In genomic region chr4:150236521-150237481, GRCm38 (mm10) we compare ENCODE assay signal across 8 mouse cellular contexts. TPM values are rescaled to one million over a fixed set of nuclear protein-coding genes. Genes with fewer than 3 reads are reported as not detected.
DNase-seq lines count a peak whose midpoint lies in the region; ATAC-seq and TF ChIP-seq lines count a peak whose summit lies in the region.

Eno1 (plus strand) TSS chr4:150236721.

- peak; percentile 97 for ATAC-seq in forebrain, embryonic 12.5 days (ENCODE audit: low FRiP score)
- ATAC-seq in heart, postnatal 0 days (ENCODE audit: insufficient read depth, low read depth): peak; percentile 96
- ATAC-seq in liver, embryonic 16.5 days (ENCODE audit: low read depth): peak; percentile 94
- ATAC-seq in neural tube, embryonic 13.5 days (ENCODE audit: low read depth): peak; percentile 97

- DNase-seq in CH12.LX (ENCODE audit: extremely low read depth): peak; percentile 96
- DNase-seq in c-Kit-positive CD71-positive TER-119-negative erythroid progenitor cells, embryonic 14.5 days (ENCODE audit: low read depth): peak; percentile 95
- peak; percentile 96 for DNase-seq in heart, postnatal 0 days (ENCODE audit: low spot score)
- peak; percentile 99 for DNase-seq in kidney, postnatal 4 days
- peak; percentile 99 for DNase-seq in testis, postnatal 10 days (ENCODE audit: low spot score)

- dilution Hi-C loops in CH12.LX (cut with MboI; ENCODE audit: extremely low pct_ligation_motif_present, extremely low pct_unique_long_range_greater_than_20kb, low sequenced_read_pairs): no loop called here

- no peaks in the 10 kb centered on the region for H3K9me3 ChIP-seq in CH12.LX (replicated peaks; ENCODE audit: low read length)
- H3K9me3 ChIP-seq in forebrain, embryonic 12.5 days: no peaks in the 10 kb centered on the region
- H3K9me3 ChIP-seq in heart, postnatal 0 days (replicated peaks; ENCODE audit: control insufficient read depth, low read length): no peaks in the 10 kb centered on the region
- H3K9me3 ChIP-seq in liver, embryonic 16.5 days (replicated peaks; ENCODE audit: control insufficient read depth, low read length): no peaks in the 10 kb centered on the region
- no peaks in the 10 kb centered on the region for H3K9me3 ChIP-seq in neural tube, embryonic 13.5 days

- peaks cover 5 to 43% of the 10 kb centered on the region in 2 experiments for H3K4me1 ChIP-seq in CH12.LX (ENCODE audit: control insufficient read depth in 1 of 2, insufficient read depth in 2 of 2)
- H3K4me1 ChIP-seq in forebrain, embryonic 12.5 days: peaks cover 51% of the 10 kb centered on the region
- peaks cover 50% of the 10 kb centered on the region for H3K4me1 ChIP-seq in heart, postnatal 0 days (ENCODE audit: control insufficient read depth, insufficient read depth)
- H3K4me1 ChIP-seq in liver, embryonic 16.5 days (ENCODE audit: control insufficient read depth, low read depth, low read length): peaks cover 50% of the 10 kb centered on the region
- peaks cover 57% of the 10 kb centered on the region for H3K4me1 ChIP-seq in neural tube, embryonic 13.5 days (replicated peaks)

- H3K9ac ChIP-seq in CH12.LX (ENCODE audit: insufficient read depth, low read depth): peak within 1 kb of the TSS; percentile 93
- H3K9ac ChIP-seq in forebrain, embryonic 12.5 days: peak within 1 kb of the TSS; percentile 87
- peak within 1 kb of the TSS; percentile 86 for H3K9ac ChIP-seq in heart, postnatal 0 days (replicated peaks; ENCODE audit: low read depth, low read length)
- H3K9ac ChIP-seq in liver, embryonic 16.5 days (ENCODE audit: low read depth, low read length): peak within 1 kb of the TSS; percentile 88
- peak within 1 kb of the TSS; percentile 97 for H3K9ac ChIP-seq in neural tube, embryonic 13.5 days

- peak; percentile 82 for TF ChIP-seq POLR2A in CH12.LX (IDR thresholded peaks at IDR 0.05; ENCODE audit: low read depth, low read length)

- TF ChIP-seq EP300 in CH12.LX (IDR thresholded peaks at IDR 0.05; ENCODE audit: low read length): no peak
- TF ChIP-seq EP300 in heart, postnatal 0 days (IDR thresholded peaks at IDR 0.05; ENCODE audit: low read depth): peak; percentile 75

- no peaks in the 10 kb centered on the region for H3K27me3 ChIP-seq in CH12.LX (replicated peaks)
- peaks cover 6% of the 10 kb centered on the region; the same call in 1 of the 2 replicates for H3K27me3 ChIP-seq in forebrain, embryonic 12.5 days
- H3K27me3 ChIP-seq in heart, postnatal 0 days (ENCODE audit: control insufficient read depth, insufficient read depth, low read length): no peaks in the 10 kb centered on the region
- no peaks in the 10 kb centered on the region for H3K27me3 ChIP-seq in liver, embryonic 16.5 days (ENCODE audit: control insufficient read depth, insufficient read depth, low read depth, low read length)
- H3K27me3 ChIP-seq in neural tube, embryonic 13.5 days: no peaks in the 10 kb centered on the region

- under 1% methylated on average over 77 of the region's 78 CpGs for WGBS in forebrain, embryonic 12.5 days
- under 1% methylated on average over 73 of the region's 78 CpGs for WGBS in heart, postnatal 0 days
- WGBS in liver, embryonic 16.5 days (ENCODE audit: insufficient replicate concordance): under 1% methylated on average over 71 of the region's 78 CpGs
- under 1% methylated on average over 71 of the region's 78 CpGs for WGBS in neural tube, embryonic 13.5 days

- H3K36me3 ChIP-seq in CH12.LX (replicated peaks in 1 of 2; ENCODE audit: control insufficient read depth in 1 of 2, insufficient read depth in 1 of 2, low read length in 1 of 2): peaks cover 13 to 29% of the 10 kb centered on the region in 2 experiments
- H3K36me3 ChIP-seq in forebrain, embryonic 12.5 days (replicated peaks): peaks cover 14% of the 10 kb centered on the region
- peaks cover 21% of the 10 kb centered on the region for H3K36me3 ChIP-seq in heart, postnatal 0 days (replicated peaks; ENCODE audit: control insufficient read depth, insufficient read depth, low read length)
- peaks cover 14% of the 10 kb centered on the region for H3K36me3 ChIP-seq in liver, embryonic 16.5 days (ENCODE audit: control insufficient read depth, insufficient read depth)
- peaks cover 15% of the 10 kb centered on the region for H3K36me3 ChIP-seq in neural tube, embryonic 13.5 days

- H3K79me2 ChIP-seq in CH12.LX (replicated peaks; ENCODE audit: control insufficient read depth, extremely low read depth, insufficient read depth, poor library complexity, severe bottlenecking): peaks cover 41% of the 10 kb centered on the region

- peak in 1 of 2 experiments; percentile 26; a peak in 2 of 4 replicates for TF ChIP-seq CTCF in CH12.LX (conservative IDR thresholded peaks at IDR 0.05 in 1 of 2, IDR thresholded peaks at IDR 0.05 in 1 of 2; ENCODE audit: low read depth in 2 of 2, low read length in 2 of 2)
- peak; percentile 7; the same call in 1 of the 2 replicates for TF ChIP-seq CTCF in heart, postnatal 0 days (IDR thresholded peaks at IDR 0.05; ENCODE audit: low read depth)

- in situ Hi-C loops in CH12.LX (cut with MboI; ENCODE audit: low pct_ligation_motif_present, low pct_unique_long_range_greater_than_20kb, low sequenced_read_pairs): no loop called here

- peak within 1 kb of the TSS; percentile 63 for H3K27ac ChIP-seq in CH12.LX (ENCODE audit: insufficient read depth, low read depth)
- peak within 1 kb of the TSS; percentile 99 for H3K27ac ChIP-seq in forebrain, embryonic 12.5 days
- peak within 1 kb of the TSS; percentile 97 for H3K27ac ChIP-seq in heart, postnatal 0 days (ENCODE audit: low read depth)
- H3K27ac ChIP-seq in liver, embryonic 16.5 days (ENCODE audit: low read length): peak within 1 kb of the TSS; percentile 90
- H3K27ac ChIP-seq in neural tube, embryonic 13.5 days (replicated peaks): peak within 1 kb of the TSS; percentile 100

- H3K4me2 ChIP-seq in CH12.LX (ENCODE audit: insufficient read depth, low read depth, poor library complexity, severe bottlenecking): peak within 1 kb of the TSS; percentile 87
- peak within 1 kb of the TSS; percentile 87 for H3K4me2 ChIP-seq in forebrain, embryonic 12.5 days
- H3K4me2 ChIP-seq in heart, postnatal 0 days (ENCODE audit: low read depth, low read length): peak within 1 kb of the TSS; percentile 85
- H3K4me2 ChIP-seq in liver, embryonic 16.5 days (ENCODE audit: low read depth, low read length): peak within 1 kb of the TSS; percentile 95
- peak within 1 kb of the TSS; percentile 67 for H3K4me2 ChIP-seq in neural tube, embryonic 13.5 days

- TF ChIP-seq RAD21 in CH12.LX (IDR thresholded peaks at IDR 0.05; ENCODE audit: low read depth, low read length): no peak

- H3K4me3 ChIP-seq in CH12.LX (replicated peaks in 1 of 3; ENCODE audit: low read depth in 2 of 3, low read length in 2 of 3, poor library complexity in 1 of 3): peak within 1 kb of the TSS; percentile 97 to 100 (median 98)
- H3K4me3 ChIP-seq in forebrain, embryonic 12.5 days (replicated peaks): peak within 1 kb of the TSS; percentile 82
- H3K4me3 ChIP-seq in heart, postnatal 0 days (ENCODE audit: low read depth, low read length): peak within 1 kb of the TSS; percentile 90
- peak within 1 kb of the TSS; percentile 87 for H3K4me3 ChIP-seq in liver, embryonic 16.5 days (ENCODE audit: low read depth, low read length)
- peak within 1 kb of the TSS; percentile 85 for H3K4me3 ChIP-seq in neural tube, embryonic 13.5 days

TF ChIP-seq in CH12.LX, 34 proteins besides CTCF, POLR2A, EP300 and RAD21 (continues in another document):
- peak; percentile 23; the same call in 1 of the 2 replicates for TF ChIP-seq ELF1 (IDR thresholded peaks at IDR 0.05; ENCODE audit: low read depth, low read length)
- TF ChIP-seq NELFE (IDR thresholded peaks at IDR 0.05; ENCODE audit: low read depth, low read length): peak; percentile 88
- peak; percentile 90 for TF ChIP-seq TBP (conservative IDR thresholded peaks at IDR 0.05; ENCODE audit: low read depth, low read length)
- TF ChIP-seq NRF1 (IDR thresholded peaks at IDR 0.05; ENCODE audit: low read depth, low read length): peak; percentile 85
- 0 out of 2 replicates have a peak, but pooled peaks have one; percentile 7 for TF ChIP-seq IRF4 (IDR thresholded peaks at IDR 0.05; ENCODE audit: low read depth, low read length)
- TF ChIP-seq JUND (conservative IDR thresholded peaks at IDR 0.05; ENCODE audit: low read depth, low read length): no peak
- no peak for TF ChIP-seq ETS1 (conservative IDR thresholded peaks at IDR 0.05; ENCODE audit: low read depth, low read length)
- peak; percentile 85 for TF ChIP-seq UBTF (IDR thresholded peaks at IDR 0.05; ENCODE audit: low read depth, low read length)
- peak; percentile 68 for TF ChIP-seq BHLHE40 (IDR thresholded peaks at IDR 0.05; ENCODE audit: low read depth, low read length)
- peak; percentile 12; the same call in 1 of the 2 replicates for TF ChIP-seq SIN3A (IDR thresholded peaks at IDR 0.05; ENCODE audit: low read length)
- TF ChIP-seq TCF12 (IDR thresholded peaks at IDR 0.05; ENCODE audit: low read depth, low read length): peak; percentile 56; the same call in 1 of the 2 replicates
- TF ChIP-seq MEF2A (IDR thresholded peaks at IDR 0.05; ENCODE audit: borderline replicate concordance, low read depth, low read length): peak; percentile 64
- TF ChIP-seq GABPA (IDR thresholded peaks at IDR 0.05; ENCODE audit: insufficient replicate concordance, low read depth, low read length): no peak
- TF ChIP-seq MAZ (IDR thresholded peaks at IDR 0.05; ENCODE audit: low read depth, low read length): peak; percentile 80; the same call in 1 of the 2 replicates
- TF ChIP-seq USF2 (conservative IDR thresholded peaks at IDR 0.05; ENCODE audit: low read depth, low read length): no peak
- peak; percentile 78 for TF ChIP-seq POLR2AphosphoS2 (IDR thresholded peaks at IDR 0.05; ENCODE audit: low read depth, low read length)
- peak; percentile 58 for TF ChIP-seq HCFC1 (IDR thresholded peaks at IDR 0.05; ENCODE audit: low read depth, low read length)
- TF ChIP-seq MAFK (IDR thresholded peaks at IDR 0.05; ENCODE audit: insufficient replicate concordance, low read length): no peak
- peak; percentile 72; the same call in 1 of the 2 replicates for TF ChIP-seq CHD2 (IDR thresholded peaks at IDR 0.05; ENCODE audit: low read length)
- peak; percentile 56 for TF ChIP-seq MXI1 (IDR thresholded peaks at IDR 0.05; ENCODE audit: low read depth, low read length)

RNA-seq across cellular contexts. Expression of gene Eno1, which starts in this region (rescaled TPM):
- total RNA-seq in CH12.LX (2012; rRNA removed) (1,210 and 1,985 TPM in 2 replicates), CH12.LX (2014; rRNA removed) (903 and 1,109 TPM in 2 replicates)
- 1,272 and 1,619 TPM in 2 replicates for polyA plus RNA-seq in CH12.LX (2012; ENCODE audit: insufficient read length, low read depth)
- 1,282 and 1,334 TPM in 2 replicates for polyA plus RNA-seq in forebrain, embryonic 12.5 days (2016; fragmentation: Nextera tagmentation; extraction: Ambion mirVana)
- 525 and 625 TPM in 2 replicates for total RNA-seq in heart, postnatal 0 days (2014; rRNA removed; ENCODE audit: low replicate concordance)
- 999 and 1,074 TPM in 2 replicates for polyA plus RNA-seq in heart, postnatal 0 days (2015; fragmentation: Nextera tagmentation; extraction: Ambion mirVana)
- polyA plus RNA-seq in liver, embryonic 16.5 days (2015; fragmentation: Nextera tagmentation; extraction: Ambion mirVana): 616 and 624 TPM in 2 replicates
- 1,151 and 1,235 TPM in 2 replicates for polyA plus RNA-seq in neural tube, embryonic 13.5 days (2015; fragmentation: Nextera tagmentation; extraction: Ambion mirVana)

Comparison
In these comparisons a context has a peak if more than half of its experiments do, and no peak if none do; other contexts are left out.
1. Peak in every context shown above with its lines: DNase-seq, ATAC-seq, H3K4me3 ChIP-seq and H3K27ac ChIP-seq.